Mouse (Mus musculus): ENCODE data around the gene Hist2h2ab. TPM values are rescaled to one million over a fixed set of nuclear protein-coding genes. Genes with fewer than 3 reads are reported as not detected.
"Not testable (repeated sequence)": the region's sequence is repeated elsewhere in the genome, so short reads cannot be mapped to it uniquely, and the experiment has no call there.

Hist2h2ab gene
- total RNA-seq (2021), result 10 to 100 TPM; 16.5 to 17.3 TPM
- long read RNA-seq, experiment 1, result 0 reads
- long read RNA-seq, experiment 2, result 0 reads

GRCm38 (mm10) chr3:96219661-96220130, at the start of gene Hist2h2ab, which contains the start of gene Bola1:
Hist2h2ab (plus strand) TSS chr3:96219865.
Bola1 (minus strand) TSS chr3:96219709.
- peak; percentile 53 to 77 for DNase-seq (ENCODE audit: low spot score in 2 of 2)

- no peak for DNase-seq (ENCODE audit: low spot score in 2 of 2)
Observed at GRCm38 (mm10) chr3:96170276-96170675, 49.4 kb upstream of the Hist2h2ab start.

DNA sequence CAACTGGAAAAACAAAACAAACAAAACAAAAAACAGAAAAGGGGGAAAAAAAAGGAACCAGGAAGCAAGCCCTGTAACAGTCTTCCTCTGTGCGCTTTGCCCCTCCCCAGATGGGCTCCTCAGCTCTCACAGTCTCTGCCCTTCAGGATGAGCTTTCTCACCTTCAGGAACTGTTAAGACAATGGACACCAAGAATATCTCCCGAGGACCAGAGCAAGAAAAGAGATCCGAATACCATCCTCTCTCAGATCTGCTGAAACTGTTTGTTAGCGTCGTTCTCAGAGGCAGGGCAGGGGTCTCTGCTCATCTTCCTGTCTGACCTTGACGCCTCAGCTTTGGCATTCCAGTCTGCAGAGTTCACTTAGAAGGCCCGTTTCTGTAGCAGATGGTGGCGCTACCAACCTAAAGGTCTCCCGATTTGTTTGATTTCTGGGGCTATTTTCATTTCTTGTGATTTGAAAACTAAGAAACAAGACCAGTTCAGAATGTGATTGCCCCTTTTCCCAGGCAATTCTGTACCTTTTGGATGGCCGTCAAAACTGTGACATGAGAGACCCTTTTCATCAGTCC, 48.6 kb upstream of the Hist2h2ab start:
- no peak for DNase-seq (ENCODE audit: low spot score in 2 of 2)

GRCm38 (mm10) chr3:96171583-96172196, 48.0 kb upstream of the Hist2h2ab start:
- DNase-seq (ENCODE audit: low spot score in 2 of 2), result no peak

DNA sequence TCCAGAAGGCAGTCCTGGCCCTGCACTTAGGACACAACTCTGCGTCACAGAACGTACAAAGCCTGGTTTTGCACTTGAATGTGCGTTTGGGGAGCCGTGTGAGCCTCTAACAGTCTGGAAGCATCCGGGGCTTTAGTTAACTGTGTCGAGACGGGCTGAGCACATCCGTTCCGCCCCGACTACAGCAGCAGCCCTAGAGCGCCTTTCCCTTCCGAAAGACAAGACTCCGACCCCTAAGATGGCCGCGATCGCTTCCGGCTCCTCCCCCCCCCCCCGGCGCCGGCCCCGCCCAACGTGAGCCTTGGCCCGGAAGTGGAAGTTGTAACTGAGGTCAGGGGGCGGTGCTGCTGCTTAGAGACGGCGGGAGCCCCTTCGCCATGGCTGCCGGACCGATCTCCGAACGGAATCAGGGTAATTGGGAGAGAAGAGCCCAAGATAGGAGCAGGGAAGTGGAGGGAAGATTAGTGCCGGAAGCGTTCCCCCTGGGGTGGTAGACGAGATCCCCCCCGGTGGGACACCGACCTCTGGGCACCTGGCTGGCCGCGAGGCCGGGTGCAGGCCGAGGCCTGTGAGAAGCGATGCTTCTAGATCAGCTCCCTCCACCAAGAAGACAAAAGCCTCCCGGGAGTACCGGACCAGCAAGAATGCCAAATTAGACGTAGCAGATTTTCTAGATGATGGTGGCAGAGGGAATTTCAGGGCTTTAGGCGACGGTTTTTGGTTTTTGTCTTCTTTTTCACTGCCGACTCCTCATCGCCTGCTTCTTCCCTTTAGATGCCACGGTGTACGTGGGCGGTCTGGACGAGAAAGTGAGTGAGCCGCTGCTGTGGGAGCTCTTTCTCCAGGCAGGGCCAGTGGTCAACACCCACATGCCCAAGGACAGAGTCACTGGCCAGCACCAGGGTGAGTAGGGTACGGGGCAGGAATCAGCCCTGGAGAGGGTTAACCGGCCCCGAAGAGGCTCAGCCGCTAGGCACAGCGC, 47.2 kb upstream of the Hist2h2ab start, which contains the start of gene Sf3b4:
Gene Sf3b4, plus strand, starts transcription at position 136 of the 982 bp plus-strand sequence.
- DNase-seq (ENCODE audit: low spot score in 2 of 2), result peak; percentile 78 to 80

GRCm38 (mm10) chr3:96173185-96173584, 46.5 kb upstream of the Hist2h2ab start:
- DNase-seq (ENCODE audit: low spot score in 2 of 2), result no peak

GRCm38 (mm10) chr3:96174042-96174441, 45.6 kb upstream of the Hist2h2ab start:
- DNase-seq (ENCODE audit: low spot score in 2 of 2), result not testable (repeated sequence)

- DNase-seq (ENCODE audit: low spot score in 2 of 2), result no peak
Observed at GRCm38 (mm10) chr3:96175251-96175650, 44.4 kb upstream of the Hist2h2ab start.

- DNase-seq (ENCODE audit: low spot score in 2 of 2), result no peak
Observed at GRCm38 (mm10) chr3:96178427-96178826, 41.2 kb upstream of the Hist2h2ab start.

DNA sequence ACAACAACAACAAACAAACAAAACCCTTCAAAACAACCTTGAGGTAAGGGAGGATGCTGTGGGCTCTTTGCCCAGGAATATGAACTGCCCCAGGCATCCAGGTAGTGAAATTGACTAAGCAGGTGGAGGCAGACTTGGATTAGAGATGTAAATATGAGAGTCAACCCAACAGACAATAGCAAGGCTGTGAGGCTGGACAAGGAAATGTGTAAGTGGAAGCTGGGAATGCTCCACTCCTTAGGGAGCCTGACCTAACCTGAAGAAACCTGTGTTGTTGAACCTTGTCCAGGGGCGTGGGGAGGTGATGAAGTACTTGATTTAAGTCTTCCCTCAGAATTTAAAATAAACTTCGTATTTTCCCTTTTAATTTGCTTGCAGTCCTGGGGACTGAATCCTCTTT, 40.8 kb upstream of the Hist2h2ab start:
- no peak for DNase-seq (ENCODE audit: low spot score in 2 of 2)

DNA sequence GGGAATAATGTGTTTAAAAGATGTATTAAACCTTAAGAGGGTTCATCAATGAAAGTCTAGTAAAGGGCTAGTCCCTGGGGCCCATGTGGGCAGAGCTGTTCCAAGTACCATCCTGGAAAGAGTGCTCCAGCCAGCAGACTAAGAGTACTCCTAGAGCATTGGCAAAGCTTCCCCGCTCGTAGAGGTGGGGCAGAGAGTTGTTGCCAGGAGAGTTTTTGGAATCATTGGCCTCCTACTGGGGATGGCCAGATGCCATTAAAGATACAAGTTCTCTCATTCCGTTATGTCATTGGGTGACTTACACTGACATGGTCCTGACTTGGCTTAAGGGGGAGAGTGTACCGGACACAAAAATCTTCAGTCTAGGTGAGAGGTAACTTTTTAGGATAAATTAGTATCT, 40.1 kb upstream of the Hist2h2ab start:
- DNase-seq (ENCODE audit: low spot score in 2 of 2), result no peak

- peak; percentile 74 to 77 for DNase-seq (ENCODE audit: low spot score in 2 of 2)
Observed at GRCm38 (mm10) chr3:96180727-96181477, 38.8 kb upstream of the Hist2h2ab start, which contains the start of gene Sv2a. Sv2a (plus strand) TSS chr3:96181151.

DNA sequence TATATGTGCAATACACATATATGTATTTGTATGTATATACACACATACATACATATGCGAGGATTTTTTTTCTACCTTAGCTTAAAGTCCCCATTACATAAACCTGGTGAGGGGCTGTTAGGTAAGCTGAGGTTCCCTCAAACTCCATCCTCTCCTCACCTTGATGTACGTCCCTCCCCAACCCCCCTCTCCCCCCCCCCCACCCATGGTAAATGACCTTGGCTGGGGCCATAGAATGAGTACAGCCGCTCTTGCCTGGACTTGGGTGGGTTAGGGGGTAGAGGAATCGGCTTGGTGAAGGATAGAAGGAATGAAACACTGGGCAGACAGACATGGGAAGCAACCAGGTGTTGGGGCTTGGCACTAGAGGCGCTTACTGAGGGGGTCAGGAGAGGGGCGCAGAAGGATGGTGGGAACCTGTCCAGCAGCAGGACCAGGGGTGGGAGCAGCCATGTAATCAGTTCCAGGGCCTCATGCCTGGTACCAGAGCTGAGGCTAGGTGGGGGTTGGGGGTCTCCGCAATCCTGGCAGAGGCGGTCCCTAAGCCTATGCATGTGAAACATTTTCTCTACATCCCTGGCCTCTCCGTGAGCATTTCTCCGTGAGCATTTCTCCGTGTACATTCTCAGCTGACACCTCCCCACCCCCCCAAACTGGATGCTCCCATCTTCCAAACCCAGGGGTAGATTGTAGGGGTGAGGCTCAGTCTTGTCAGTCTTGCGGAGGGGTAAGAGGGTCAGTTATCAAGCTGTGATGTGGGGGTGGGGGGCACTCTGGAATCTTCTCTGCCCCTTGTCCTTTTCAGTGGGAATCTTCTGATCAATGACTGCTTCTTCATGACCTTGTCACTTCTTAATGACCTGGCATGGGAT, 37.9 kb upstream of the Hist2h2ab start:
- DNase-seq (ENCODE audit: low spot score in 2 of 2), result peak; percentile 31 to 37

- peak in 1 of 2 experiments; percentile 42 for DNase-seq (ENCODE audit: low spot score in 2 of 2)
Observed at GRCm38 (mm10) chr3:96182382-96182776, 37.3 kb upstream of the Hist2h2ab start.

DNA sequence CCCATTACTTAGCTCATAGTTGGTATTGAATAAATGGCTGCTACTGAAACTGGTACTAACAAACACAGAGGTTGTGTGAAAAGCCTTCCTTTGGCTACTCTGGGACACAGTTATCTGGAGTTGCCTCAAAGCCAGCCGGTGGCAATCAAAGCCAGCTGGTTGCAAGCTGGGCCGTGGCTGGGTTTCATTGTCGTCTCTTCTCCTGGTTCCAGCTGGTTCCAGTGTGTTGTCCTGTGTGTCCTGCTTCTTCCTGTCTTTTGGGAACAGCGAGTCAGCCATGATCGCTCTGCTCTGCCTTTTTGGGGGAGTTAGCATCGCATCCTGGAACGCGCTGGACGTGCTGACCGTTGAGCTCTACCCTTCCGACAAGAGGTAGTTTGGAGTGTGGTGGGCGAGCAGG, 26.7 kb upstream of the Hist2h2ab start:
- DNase-seq (ENCODE audit: low spot score in 2 of 2), result no peak

DNA sequence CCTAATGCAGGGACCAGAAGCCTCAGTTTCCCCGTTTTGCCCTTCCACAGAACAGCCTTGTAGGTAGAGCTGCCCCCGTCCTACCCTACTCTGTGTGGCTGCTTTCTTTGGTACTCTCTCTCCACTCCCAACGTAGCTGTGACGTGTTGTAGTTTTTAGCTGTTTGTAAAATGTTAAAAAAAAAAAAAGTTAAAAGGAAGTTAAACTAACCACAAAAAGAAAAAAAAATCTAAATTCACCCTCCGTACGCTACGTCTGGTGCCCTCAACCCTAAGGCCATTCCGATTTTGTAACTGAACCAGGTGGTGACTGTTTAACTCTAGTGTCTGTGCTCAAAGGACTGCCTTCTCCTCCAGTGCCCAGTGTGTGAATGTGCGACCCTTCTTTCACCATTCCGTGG, 24.7 kb upstream of the Hist2h2ab start:
- DNase-seq (ENCODE audit: low spot score in 2 of 2), result no peak

GRCm38 (mm10) chr3:96195616-96196313, 23.9 kb upstream of the Hist2h2ab start:
- no peak for DNase-seq (ENCODE audit: low spot score in 2 of 2)

DNA sequence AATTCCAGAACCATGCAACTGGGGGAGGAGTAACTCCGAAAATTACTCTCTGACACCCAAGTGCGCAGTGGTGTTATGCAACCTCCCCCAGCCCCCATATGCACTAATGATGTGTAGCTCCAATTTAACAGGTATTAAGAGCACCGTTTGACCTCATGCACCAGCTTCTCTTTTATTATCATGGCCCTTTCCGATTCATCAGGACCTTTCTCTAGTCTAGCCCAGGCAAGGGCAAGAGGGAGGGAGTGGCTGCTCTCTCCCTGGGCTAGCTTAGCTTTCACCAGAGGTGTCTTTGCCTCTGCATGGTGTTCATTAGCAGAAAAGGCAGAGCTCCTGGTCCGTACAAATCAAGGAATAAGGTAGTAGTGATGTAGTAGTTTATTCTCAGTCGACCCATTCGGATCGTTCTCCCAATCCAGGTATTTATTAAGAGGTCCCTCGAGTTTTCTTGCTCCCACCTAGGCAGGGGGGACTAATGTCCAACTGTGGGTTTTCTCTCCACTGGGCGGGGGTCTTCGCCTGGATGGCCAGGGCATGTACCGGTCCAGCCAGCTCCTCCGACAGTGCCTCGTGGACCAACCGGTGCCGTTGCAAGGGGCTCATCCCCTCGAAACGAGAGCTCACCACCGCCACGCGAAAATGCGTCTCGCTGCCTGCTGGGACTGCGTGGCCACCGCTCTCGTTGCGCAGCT, 23.1 kb upstream of the Hist2h2ab start:
- DNase-seq (ENCODE audit: low spot score in 2 of 2), result no peak
